ENCODE assay signal across 8 mouse cellular contexts in the genomic region with DNA sequence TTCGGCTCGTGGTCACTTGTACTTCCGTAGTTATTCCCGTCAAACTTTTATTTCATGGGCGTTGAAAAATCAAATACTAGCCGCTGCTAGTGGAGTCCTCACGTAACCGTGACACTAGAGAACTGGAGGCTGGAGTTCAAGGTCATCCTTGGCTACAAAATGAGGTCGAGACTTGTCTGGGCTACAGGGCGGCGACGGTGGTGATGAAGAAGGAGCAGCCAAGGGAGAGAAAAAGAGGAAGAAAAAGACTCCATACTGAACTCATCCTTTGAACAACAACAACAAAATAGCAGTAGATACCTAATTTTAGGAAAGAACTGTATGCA. TPM values are rescaled to one million over a fixed set of nuclear protein-coding genes. Genes with fewer than 3 reads are reported as not detected.
A peak's percentile ranks its signal among the peaks of the same experiment; 100 is the strongest.
DNase-seq lines count a peak whose midpoint lies in the region; ATAC-seq lines count a peak whose summit lies in the region.

No protein-coding gene starts in this region.

- H3K4me3 ChIP-seq in erythroblast, embryonic 14.5 days (replicated peaks) = peak overlapping the region; percentile 100
- H3K4me3 ChIP-seq in neural tube, embryonic 12.5 days = peak overlapping the region; percentile 94

- no peaks in the 10 kb centered on the region for H3K9me3 ChIP-seq in erythroblast, embryonic 14.5 days (ENCODE audit: control insufficient read depth, low read length)
- no peaks in the 10 kb centered on the region for H3K9me3 ChIP-seq in neural tube, embryonic 12.5 days

- H3K4me2 ChIP-seq in neural tube, embryonic 12.5 days (replicated peaks) = peak overlapping the region; percentile 67

- no peaks in the 10 kb centered on the region for H3K27me3 ChIP-seq in erythroblast, embryonic 14.5 days (ENCODE audit: control insufficient read depth)
- no peaks in the 10 kb centered on the region for H3K27me3 ChIP-seq in neural tube, embryonic 12.5 days (replicated peaks)

- H3K36me3 ChIP-seq in erythroblast, embryonic 14.5 days (ENCODE audit: control insufficient read depth) = peaks cover 40% of the 10 kb centered on the region
- peaks cover 4% of the 10 kb centered on the region for H3K36me3 ChIP-seq in neural tube, embryonic 12.5 days

- WGBS in neural tube, embryonic 12.5 days = under 1% methylated on average over 12 of the region's 12 CpGs

- peak overlapping the region; percentile 99 for H3K9ac ChIP-seq in neural tube, embryonic 12.5 days

- DNase-seq in gastrocnemius, postnatal 25 days = peak; percentile 24
- DNase-seq in gastrocnemius, postnatal 4 days (ENCODE audit: low spot score in 2 of 2) = no peak
- peak; percentile 50 for DNase-seq in CD4-positive, CD25-positive, alpha-beta regulatory T cell, adult 2 months (ENCODE audit: low read depth, low spot score)
- DNase-seq in kidney, postnatal 36 days = peak; percentile 60 to 62
- no peak for DNase-seq in adrenal gland, postnatal 10 days
- DNase-seq in thymus, postnatal 14 days = no peak

- H3K4me1 ChIP-seq in erythroblast, embryonic 14.5 days (ENCODE audit: control insufficient read depth) = peaks cover 51% of the 10 kb centered on the region
- peaks cover 16% of the 10 kb centered on the region for H3K4me1 ChIP-seq in neural tube, embryonic 12.5 days

- H3K27ac ChIP-seq in neural tube, embryonic 12.5 days = peak overlapping the region; percentile 99

- no peak for ATAC-seq in neural tube, embryonic 12.5 days (ENCODE audit: low FRiP score, low read depth)

RNA-seq across cellular contexts. Expression of gene Hectd1, which starts 0.7 kb away (rescaled TPM):
- 10 to 100 TPM; 80.5 to 82.2 TPM for total RNA-seq in gastrocnemius, postnatal 25 days (2021)
- total RNA-seq in gastrocnemius, postnatal 4 days (2021) = 100 to 1,000 TPM in 1 of 2 experiments, 10 to 100 TPM in 1; 91.2 to 104 TPM
- polyA plus RNA-seq in erythroblast, embryonic 14.5 days (2012) = 0.40 and 0.52 TPM in 2 replicates
- polyA plus RNA-seq in neural tube, embryonic 12.5 days (2016; fragmentation: Nextera tagmentation; extraction: Ambion mirVana) = 36.0 and 39.1 TPM in 2 replicates
- total RNA-seq in adrenal gland, postnatal 10 days (2021) = 10 to 100 TPM; 80.1 to 89.3 TPM

Comparison
In these comparisons a context has a peak if more than half of its experiments do, and no peak if none do; other contexts are left out.
1. DNase-seq: peak in gastrocnemius, postnatal 25 days (single experiment), CD4-positive, CD25-positive, alpha-beta regulatory T cell, adult 2 months (single experiment) and kidney, postnatal 36 days (2 of 2); none in gastrocnemius, postnatal 4 days (0 of 2), adrenal gland, postnatal 10 days (single experiment) and thymus, postnatal 14 days (single experiment).